Mouse (Mus musculus): ENCODE results near the gene Rarb.
"Not testable (repeated sequence)": the region's sequence is repeated elsewhere in the genome, so short reads cannot be mapped to it uniquely, and the experiment has no call there.

Rarb gene

GRCm38 (mm10) chr14:16818602-16819250 lies at the start of gene Rarb:
Gene Rarb (minus strand): TSS chr14:16819156.
- no peak for DNase-seq

GRCm38 (mm10) chr14:16842036-16842435 lies 23.1 kb upstream of the Rarb start:
- no peak for DNase-seq

DNA sequence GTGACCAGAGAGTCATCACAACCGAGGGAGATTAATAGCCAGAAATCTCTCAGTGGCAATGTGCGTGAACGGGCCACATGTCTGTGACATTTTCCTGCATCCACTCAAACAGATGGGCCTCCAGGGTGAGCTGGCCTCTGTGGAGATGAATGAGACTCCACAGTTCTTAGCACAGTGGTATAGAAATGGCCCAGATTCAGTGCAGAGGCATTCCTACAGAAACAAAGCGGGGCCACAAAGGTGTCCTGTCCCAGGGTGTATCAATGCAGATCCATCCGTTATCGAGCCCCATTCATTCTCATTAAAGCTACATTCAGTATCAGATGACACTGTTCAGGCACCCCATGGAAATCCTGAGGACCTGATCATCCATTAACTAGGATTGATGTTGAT lies 22.6 kb upstream of the Rarb start:
- no peak for DNase-seq

DNA sequence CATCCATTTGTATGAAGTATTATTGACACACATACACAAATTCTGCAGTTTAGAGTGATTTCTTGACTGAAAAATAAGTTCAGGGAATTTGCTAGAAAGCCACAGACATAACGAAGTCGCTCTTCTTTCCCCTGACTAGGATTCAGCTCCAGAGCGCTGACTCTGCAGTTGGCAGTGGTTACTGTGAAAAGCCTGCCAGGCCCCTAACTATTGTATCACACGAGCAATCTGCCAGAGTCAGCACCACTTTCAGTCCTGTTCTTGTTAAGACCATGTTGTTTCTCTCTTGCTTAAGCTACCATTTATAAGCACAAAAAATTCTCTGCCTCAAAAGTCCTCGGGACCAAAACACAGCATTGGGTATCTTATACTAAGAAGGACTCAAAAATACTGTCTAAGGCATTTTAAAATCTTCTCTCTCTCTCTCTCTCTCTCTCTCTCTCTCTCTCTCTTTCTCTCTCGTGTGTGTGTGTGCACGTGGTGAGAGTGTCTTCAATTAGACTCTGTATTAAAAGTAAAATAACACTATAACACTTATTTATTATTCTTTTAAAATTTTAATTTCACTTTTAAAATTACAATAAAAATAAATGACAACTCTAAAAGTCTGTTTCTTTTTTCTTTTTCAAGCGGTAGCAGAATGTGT lies 22.1 kb upstream of the Rarb start:
- DNase-seq, result no peak

DNA sequence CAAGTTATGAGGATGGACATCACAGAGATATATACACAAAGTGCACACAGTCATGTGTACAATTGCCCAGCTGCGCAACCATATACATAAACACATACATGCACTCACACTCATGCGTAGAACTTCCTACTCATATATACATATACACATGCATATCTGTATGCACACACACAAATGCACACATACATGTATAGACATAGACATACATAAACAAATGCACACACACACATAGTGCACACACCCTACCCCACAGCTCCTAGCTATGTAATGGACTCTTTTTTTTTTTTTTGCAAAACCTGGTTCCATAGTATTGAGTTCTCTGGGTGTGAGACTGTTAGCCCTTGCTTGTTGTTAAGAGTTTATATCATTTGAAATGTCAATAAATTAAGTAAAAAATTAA lies 21.2 kb upstream of the Rarb start:
- DNase-seq, result no peak

DNA sequence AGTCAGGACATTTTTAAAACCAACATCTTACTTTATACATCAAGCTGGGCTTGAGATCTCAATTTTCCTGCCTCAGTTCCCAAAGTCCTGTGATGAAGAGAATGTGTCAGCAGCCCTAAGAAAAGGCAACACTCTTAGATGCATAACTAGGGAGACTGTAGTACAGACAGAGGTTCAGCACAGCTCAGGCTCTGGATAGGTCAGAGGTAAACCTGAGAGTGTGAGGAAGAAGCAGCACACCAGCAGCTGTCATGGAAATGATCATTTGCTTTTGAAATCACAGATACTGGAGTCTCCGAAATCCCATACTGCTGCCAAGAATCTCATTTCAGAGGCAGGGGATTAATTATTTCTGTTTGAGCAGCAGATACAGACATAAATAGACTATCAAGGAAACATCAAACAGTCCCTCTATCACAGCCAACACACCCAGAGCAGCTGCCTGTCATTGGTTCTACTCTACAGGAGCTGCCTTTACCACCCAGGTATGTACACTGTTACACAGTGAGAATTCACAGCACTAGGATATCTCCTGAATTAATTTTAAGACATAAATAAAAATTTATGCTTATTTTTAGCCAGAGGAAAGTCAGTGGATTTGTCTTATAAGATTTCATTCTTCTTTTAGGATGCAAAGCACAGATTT lies 3.7 kb downstream of the Rarb start:
- DNase-seq, result no peak

DNA sequence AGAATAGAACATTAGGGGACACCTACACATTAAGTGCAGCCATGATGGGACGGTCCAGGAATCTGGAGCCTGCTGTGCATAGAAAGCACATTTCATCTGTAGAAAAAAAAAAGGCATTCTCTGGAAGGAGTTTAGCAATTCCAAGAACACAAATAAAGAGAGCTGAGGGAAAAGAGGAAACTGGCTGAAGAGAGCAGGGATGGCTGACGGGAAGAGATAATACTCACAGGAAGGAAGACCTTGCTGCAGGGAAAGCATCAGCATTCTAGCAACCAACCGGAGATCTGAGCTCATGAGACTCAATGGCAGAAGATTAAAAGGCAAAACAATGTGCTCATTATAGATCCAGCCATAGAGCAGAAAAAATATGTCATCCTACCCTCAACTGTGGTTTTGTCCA lies 12.8 kb downstream of the Rarb start:
- no peak for DNase-seq

GRCm38 (mm10) chr14:16790161-16790560 lies 28.8 kb downstream of the Rarb start:
- DNase-seq, result no peak

DNA sequence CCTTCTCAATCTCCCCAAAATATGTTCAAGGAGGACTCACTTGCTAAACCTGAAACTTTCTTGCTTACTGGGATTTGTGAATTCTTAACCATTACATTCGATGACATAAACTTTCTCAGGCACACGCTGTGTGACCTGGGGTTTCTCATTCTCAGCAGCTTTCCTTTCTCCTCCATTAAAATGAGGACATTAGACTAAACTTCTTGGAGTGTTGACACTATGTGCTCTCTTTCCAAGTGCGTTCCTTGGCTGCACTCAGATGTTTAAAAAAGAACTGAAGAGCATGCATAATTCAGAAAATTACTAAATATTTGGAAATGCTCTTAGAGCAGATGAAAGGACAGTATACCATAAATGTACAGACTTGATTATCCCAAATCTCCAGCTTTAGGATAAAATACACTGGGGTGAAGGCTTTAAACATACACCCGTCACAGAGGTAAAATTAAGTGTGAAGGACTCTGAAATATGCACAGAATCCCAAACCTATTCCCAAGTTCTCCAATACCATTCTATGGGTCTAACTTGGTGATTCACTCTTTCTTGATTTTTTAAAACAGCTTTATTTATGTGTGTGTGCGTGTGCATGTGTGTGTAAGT lies 36.9 kb downstream of the Rarb start:
- DNase-seq, result no peak

DNA sequence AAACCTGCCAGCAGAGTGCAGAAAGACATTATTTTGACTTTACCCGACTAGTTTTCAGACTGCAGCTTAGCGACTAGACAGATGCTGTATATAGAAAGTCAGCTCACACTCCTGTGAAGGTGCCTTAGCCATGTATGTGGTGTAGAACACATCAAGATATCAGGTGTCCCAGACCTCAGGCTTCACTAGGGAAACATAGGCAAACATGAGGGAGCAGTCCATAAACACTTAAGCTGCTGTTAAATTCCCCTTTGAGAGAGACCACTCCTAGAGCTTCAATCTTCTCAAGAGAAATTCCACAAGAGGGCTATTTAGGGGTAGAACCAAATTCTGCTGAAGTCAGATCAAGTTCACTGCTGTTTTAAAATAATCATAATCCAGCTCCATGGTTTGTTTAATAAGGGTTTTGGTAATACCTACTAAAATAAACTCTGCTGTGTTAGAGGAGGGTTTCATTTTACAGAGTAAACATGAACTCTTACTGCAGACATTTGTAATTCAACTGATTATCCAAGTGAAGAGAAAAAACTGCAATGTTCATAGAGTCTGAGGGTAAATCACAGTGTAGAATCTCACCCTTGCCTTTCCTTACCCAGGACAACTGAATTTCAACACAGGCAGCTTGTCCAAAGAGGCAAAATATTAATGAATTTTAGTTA lies 42.1 kb downstream of the Rarb start:
- no peak for DNase-seq

GRCm38 (mm10) chr14:16772927-16773326 lies 46.0 kb downstream of the Rarb start:
- DNase-seq, result no peak

DNA sequence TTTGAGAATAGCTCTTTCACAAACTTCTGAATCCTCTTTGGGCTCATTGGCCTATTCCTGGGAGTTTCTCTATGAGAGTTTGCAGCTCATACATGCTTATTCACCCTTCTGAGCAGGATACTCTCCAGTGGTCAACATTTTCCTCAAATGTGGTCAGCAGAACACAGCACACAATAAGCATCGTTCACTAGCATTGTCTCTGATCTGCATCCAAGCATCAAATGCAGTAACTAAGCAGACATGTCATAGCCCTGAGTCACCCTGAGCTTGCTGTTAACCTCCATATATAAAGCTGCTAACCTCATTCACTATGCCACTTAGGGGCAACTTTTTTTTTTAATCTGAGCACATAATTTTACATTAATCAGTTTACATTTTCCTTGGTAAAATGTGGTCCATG lies 53.1 kb downstream of the Rarb start:
- DNase-seq, result no peak

DNA sequence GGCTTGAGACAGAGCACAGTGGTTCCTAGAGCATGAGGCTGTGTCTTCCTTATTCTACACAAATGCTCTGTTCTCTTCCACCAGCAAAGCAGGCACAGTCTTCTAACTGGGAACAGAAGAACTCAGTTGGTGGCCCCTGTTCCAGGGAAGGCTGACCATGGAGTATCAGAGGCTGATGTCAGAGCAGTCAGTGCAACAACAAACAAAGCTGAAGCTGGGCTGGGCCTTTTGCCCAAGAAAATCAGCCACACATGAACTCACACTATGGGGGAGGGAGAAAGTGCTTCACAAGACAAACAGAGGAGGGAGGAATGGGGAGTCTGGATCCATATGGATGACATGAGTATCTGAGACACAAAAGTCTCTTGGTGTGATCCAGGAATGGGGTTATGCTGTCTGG lies 56.2 kb downstream of the Rarb start:
- no peak for DNase-seq

GRCm38 (mm10) chr14:16758773-16759434 lies 60.1 kb downstream of the Rarb start:
- DNase-seq, result no peak

DNA sequence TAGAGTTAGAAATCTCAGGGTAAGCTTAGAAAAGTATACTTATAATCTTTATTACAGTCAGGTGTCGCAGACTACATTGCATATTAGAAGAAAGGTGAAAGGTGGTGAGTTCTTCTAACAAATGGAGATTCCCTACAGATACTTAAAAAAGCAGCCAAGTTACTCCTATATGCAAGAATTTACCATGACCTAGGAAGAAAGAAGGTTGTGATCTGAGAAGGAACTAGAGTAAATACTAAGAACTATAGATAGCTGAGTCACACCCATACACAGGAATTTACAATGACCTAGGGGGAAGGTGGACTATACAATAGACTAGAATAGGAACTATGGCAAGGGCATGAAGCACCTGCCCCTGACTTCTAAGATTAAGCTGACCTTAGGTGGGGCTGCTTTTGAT lies 63.4 kb downstream of the Rarb start:
- not testable (repeated sequence) for DNase-seq

- DNase-seq, result no peak
Observed at GRCm38 (mm10) chr14:16752648-16753047, 66.3 kb downstream of the Rarb start.

DNA sequence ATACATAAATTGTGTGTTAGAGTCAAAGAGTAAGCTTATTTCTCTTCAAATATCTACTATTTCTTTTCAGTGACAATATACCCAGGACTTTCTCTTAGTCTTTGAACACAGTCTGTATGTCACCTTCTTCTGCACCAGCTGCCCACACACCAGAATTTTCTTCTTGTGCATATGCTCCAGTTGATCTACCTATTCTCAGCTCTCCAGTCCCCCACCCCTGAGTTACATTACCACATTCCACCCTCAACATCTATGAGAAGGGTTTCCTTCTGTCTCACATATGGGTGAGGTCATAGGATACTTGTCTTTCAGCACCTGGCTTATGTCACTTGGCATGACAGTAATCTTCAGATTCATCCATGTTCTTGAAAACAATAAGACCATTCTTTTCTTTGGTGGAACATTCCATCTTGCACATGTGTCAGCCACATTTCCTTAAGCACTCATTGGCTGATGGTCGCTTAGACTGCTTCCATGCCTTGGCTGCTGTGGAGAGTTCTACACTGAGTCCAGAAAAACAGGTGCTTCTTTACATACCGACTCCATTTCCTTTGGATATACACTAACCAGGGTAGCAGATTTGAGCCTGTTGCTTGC lies 71.9 kb downstream of the Rarb start:
- no peak for DNase-seq

DNA sequence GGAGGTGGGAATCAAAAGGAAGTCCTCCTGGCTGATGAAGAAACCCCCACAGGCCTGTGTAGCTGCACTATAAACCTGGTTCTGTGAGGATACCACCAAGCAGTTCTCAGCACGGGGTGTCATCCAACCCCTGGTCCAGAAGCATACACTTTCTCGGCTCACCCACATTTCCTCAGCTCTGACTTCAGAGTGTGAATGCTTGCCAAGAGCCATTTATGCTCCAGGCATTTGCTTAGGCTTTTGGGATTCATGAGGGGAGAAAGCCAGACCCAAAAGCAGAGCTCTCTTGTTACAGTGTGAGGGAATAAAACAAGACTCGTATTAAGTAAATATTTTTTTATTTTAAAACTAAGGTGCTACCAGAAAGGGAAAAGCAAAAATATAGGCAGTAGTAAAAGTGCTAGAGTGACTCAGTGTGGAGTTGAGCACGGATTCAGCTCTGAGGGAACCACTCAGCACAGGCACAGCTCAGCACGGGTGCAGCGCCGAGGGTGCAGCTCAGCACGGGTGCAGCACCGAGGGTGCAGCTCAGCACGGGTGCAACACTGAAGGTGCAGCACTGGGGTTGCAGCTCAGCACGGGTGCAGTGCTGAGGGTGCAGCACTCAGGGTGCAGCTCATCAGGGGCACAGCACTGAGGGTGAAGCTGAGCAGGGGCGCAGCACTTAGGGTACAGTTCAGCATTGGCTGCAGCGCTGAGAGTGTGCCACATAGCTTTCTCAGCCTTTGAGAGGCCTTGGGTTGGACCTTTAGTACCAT lies 77.8 kb downstream of the Rarb start:
- DNase-seq, result no peak

GRCm38 (mm10) chr14:16738538-16738937 lies 80.4 kb downstream of the Rarb start:
- DNase-seq, result no peak

DNA sequence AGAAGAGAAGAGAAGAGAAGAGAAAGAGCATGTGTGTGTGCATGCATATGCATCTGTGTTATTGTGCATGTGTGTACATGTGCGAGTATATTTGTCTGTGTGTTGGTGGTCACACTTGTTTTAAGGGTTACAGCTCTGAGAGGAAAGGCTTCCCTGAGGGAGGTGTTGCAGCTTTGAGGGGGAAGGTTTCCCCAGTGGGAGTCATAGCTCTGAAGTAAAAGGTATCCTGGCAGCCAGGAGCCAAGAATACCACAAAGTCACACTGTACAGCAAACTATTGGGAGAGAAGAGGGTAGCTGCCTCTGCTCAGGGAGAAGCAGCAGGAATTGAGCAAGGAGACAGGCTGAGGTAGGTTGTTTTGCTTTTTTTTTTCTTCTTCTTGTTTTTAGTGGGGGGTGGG lies 81.2 kb downstream of the Rarb start:
- no peak for DNase-seq

DNA sequence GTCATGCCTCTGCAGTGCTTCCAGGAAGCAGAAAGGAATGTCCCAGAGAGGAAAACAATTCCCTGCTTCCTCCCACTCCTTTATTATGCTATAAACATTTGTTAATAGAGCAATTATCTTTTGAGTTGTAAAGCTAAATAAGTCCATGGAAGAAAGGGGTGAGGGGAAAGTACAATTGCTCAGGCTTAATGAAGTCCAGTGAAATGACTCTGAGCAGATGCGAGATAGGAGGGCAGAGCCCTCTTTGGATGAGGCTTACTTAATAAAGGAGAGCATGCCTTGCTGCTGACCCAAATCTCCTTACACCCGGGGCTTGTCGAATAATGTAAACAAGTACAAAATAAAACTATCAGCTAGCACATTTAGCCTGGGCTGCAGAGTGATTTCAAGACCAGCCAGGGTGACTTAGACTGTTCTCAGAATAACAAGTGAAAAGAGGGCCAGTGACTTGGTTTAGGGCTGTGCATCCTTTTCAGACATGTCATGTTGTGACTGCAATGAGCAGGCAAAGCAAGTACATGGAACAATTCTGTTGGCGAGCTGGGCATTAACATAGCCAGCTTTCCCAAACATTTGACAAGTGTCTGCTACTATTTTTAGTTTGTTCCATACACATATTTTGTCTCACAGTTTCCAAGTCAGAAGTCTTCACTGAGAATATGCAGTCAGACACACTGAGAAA lies 83.5 kb downstream of the Rarb start:
- no peak for DNase-seq

Measured in thymus, postnatal 14 days (tissue).